Mouse (Mus musculus) Patski (cell line): Measurements from ENCODE around the gene Actr1a. TPM values are rescaled to one million over a fixed set of nuclear protein-coding genes. Genes with fewer than 3 reads are reported as not detected.

Source experiments
- ATAC-seq: fragments of 100-300 bp; one replicate; pipeline ENCODE4 v1.8.0; 2021
- CTCF ChIA-PET: fragments of 350-600 bp; sonication (Branson Sonifier 250); formaldehyde crosslinking; loops from one replicate; lab custom pipeline; 2022; ENCODE audit warnings: inconsistent platforms; lab: Charles Lee
- POLR2A ChIA-PET: fragments of 350-600 bp; sonication (Branson Sonifier 250); formaldehyde crosslinking; loops from one replicate; lab custom pipeline; 2022; ENCODE audit warnings: antibody characterized with exemption, inconsistent platforms; lab: Charles Lee
- DNase-seq: peaks from one replicate; pipeline ENCODE4 v3.0.0-alpha.2; 2011; ENCODE audit warnings: low read depth, low spot score
- H3K27me3 ChIP-seq: fragments of 371-371 bp; one replicate; pipeline ENCODE4 v1.5.1; 2021
- CTCF ChIP-seq: fragments of 100-300 bp; IDR thresholded peaks from one replicate; pipeline ENCODE4 v1.5.1; 2021
- in situ Hi-C: fragments of 300-500 bp; cut with MboI; formaldehyde crosslinking; loops from 3 replicates; pipeline ENCODE4 v1.11.1; 2018; ENCODE audit warnings: low pct_unique_long_range_greater_than_20kb, mixed read lengths
- polyA plus RNA-seq: library from polyadenylated mRNA; unstranded; gene quantifications from one replicate; pipeline ENCODE4 v1.2.3, GENCODE M21; 2021

Actr1a gene
- polyA plus RNA-seq, 1 experiment from 2014 or later: 159 TPM

DNA sequence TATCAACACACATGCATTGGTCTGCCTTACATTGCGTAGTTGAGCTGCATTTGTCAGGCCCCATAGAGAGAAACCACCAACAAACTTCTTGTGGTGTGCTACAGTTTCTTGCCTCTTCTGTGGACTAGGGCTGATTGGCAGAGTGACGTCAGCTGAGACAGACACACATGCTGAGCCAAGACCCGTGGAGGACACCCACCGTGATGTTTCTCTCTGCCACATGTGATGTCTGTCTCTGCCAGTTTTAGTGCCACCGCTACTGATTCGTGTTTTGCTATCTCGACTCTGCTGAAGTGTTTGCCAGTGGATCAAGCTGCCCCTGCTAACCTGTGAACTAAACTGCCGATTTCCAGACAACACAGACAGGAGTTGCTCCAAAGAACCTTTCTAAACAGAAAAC is 33.4 kb downstream of the Actr1a start:
- in situ Hi-C loops: loop anchor here (10.0 kb wide), 1 partner anchor 227 kb away; the partner anchor contains the start of gene Elovl3
- ATAC-seq: no peak
- POLR2A ChIA-PET: no interaction called here
- no peaks in the 10 kb centered on the region for H3K27me3 ChIP-seq
- CTCF ChIA-PET: interaction anchor here (1.1 to 1.4 kb wide), 3 partner anchors 10 to 58 kb away, joined by 3 to 5 read pairs (median 3); partner anchors contain the start of gene Nfkb2
- DNase-seq: no peak
- TF ChIP-seq CTCF: no peak

DNA sequence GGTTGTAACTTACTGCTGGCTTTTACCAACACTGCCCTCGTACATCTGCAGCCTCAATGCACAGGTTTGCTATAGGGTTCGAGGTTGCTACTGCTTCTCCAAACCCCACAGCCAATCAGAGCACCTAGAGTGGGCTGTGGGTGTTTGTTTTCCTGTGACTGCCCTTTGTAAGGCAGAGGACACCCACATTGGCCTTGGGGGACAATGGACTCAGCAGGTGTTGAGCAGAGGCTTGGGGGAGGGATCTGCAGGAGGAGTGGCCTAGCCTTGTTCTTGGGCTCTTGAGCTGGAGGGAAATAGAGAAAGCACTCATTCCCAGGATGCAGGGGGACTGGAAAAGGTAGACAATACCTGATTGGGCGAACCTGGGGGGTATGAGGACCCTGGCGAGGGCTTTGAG is 37.2 kb downstream of the Actr1a start:
- H3K27me3 ChIP-seq: no peaks in the 10 kb centered on the region
- DNase-seq (no peak), ATAC-seq (no peak)
- POLR2A ChIA-PET: no interaction called here
- no peak for TF ChIP-seq CTCF
- CTCF ChIA-PET: interaction anchor here (0.8 kb wide), 1 partner anchor 20 kb away, joined by 3 read pairs; no protein-coding TSS in a partner anchor
- in situ Hi-C loops: no loop called here

DNA sequence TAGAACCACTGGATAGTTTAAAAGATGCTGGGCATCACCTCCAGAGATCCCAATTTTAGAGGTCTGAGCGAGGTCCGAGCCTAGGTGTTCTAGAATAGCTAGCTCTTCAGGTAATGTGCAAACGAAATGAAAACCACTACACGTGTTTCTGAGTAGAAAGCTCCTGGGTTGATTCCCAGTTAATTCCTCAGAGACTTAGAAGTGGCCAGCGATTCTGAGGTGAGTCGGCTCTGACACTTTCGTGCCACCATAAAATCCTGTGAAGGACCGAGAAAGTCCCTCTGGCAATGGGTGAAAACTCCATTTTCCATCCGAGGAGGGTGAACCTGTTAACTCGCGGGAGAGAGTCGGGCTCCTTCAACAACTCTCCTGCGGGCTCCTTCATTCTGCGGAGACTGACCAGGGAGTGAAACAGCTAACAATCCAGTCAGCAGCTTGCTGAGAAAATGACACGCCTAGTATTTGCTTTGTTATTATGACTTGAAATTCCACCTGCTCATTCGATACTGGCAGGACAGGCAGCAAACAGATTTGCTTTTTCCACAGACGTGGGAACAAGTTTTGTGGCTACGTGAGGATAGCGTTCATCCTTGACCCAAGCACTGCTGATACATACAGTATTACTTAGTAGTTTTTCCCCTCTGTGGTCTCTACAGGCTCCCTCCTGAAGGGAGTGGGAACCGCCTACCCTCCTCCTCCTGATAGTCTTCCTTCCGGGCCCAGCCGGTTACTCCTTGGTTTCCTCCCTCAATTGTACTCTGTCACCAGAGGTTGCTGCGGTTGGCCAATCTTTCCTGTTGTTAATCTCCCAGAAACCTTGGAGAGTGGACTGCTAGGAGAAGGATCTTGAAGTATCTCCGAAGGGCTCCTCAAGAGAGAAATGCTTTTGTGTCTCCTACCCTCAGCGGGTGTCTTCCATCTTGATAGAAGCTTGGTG is 37.9 kb downstream of the Actr1a start:
- no peaks in the 10 kb centered on the region for H3K27me3 ChIP-seq
- in situ Hi-C loops: no loop called here
- ATAC-seq (no peak), DNase-seq (no peak)
- ChIA-PET POLR2A (interaction anchor here (0.6 kb wide), 1 partner anchor 11 kb away, joined by 3 read pairs; no protein-coding TSS in a partner anchor), CTCF (interaction anchor here (0.8 to 1.7 kb wide), 3 partner anchors 15 to 27 kb away, joined by 3 to 4 read pairs (median 3); no protein-coding TSS in a partner anchor)
- no peak for TF ChIP-seq CTCF

- ChIA-PET POLR2A (no interaction called here), CTCF (interaction anchor here (0.5 to 1.7 kb wide), 5 partner anchors 12 to 184 kb away, joined by 3 to 4 read pairs (median 4); no protein-coding TSS in a partner anchor)
- peak; percentile 80 for ATAC-seq
- H3K27me3 ChIP-seq: no peaks in the 10 kb centered on the region
- in situ Hi-C loops: no loop called here
- peak; percentile 64 for DNase-seq
- no peak for TF ChIP-seq CTCF
Observed at GRCm38 (mm10) chr19:46356701-46357138, 38.8 kb downstream of the Actr1a start.

- no peak for DNase-seq
- POLR2A ChIA-PET: no interaction called here
- no peak for TF ChIP-seq CTCF
- no peak for ATAC-seq
- no peaks in the 10 kb centered on the region for H3K27me3 ChIP-seq
- CTCF ChIA-PET: interaction anchor here (0.8 kb wide), 1 partner anchor 13 kb away, joined by 3 read pairs; no protein-coding TSS in a partner anchor
- in situ Hi-C loops: no loop called here
Observed at GRCm38 (mm10) chr19:46350168-46350932, 45.2 kb downstream of the Actr1a start, which contains the start of gene 2310034G01Rik. TSS of gene 2310034G01Rik (minus strand) at chr19:46350302.

GRCm38 (mm10) chr19:46349550-46349949 is 46.0 kb downstream of the Actr1a start:
- ATAC-seq (no peak), DNase-seq (no peak)
- POLR2A ChIA-PET: no interaction called here
- H3K27me3 ChIP-seq: peaks cover 5% of the 10 kb centered on the region
- no peak for TF ChIP-seq CTCF
- CTCF ChIA-PET: no interaction called here
- in situ Hi-C loops: no loop called here

- POLR2A ChIA-PET: interaction anchor here (1.1 kb wide), 1 partner anchor 20 kb away, joined by 4 read pairs; no protein-coding TSS in a partner anchor
- in situ Hi-C loops: no loop called here
- peak; percentile 70 for ATAC-seq
- no peak for TF ChIP-seq CTCF
- H3K27me3 ChIP-seq: peaks cover 10% of the 10 kb centered on the region
- DNase-seq: no peak
- CTCF ChIA-PET: no interaction called here
Observed at GRCm38 (mm10) chr19:46348761-46349458, 46.6 kb downstream of the Actr1a start.

- TF ChIP-seq CTCF: no peak
- ATAC-seq (no peak), DNase-seq (no peak)
- H3K27me3 ChIP-seq: peaks cover 14% of the 10 kb centered on the region
- in situ Hi-C loops: no loop called here
- ChIA-PET POLR2A (interaction anchor here (1.1 kb wide), 1 partner anchor 21 kb away, joined by 4 read pairs; no protein-coding TSS in a partner anchor), CTCF (no interaction called here)
Observed at GRCm38 (mm10) chr19:46347936-46348668, 47.4 kb downstream of the Actr1a start.

DNA sequence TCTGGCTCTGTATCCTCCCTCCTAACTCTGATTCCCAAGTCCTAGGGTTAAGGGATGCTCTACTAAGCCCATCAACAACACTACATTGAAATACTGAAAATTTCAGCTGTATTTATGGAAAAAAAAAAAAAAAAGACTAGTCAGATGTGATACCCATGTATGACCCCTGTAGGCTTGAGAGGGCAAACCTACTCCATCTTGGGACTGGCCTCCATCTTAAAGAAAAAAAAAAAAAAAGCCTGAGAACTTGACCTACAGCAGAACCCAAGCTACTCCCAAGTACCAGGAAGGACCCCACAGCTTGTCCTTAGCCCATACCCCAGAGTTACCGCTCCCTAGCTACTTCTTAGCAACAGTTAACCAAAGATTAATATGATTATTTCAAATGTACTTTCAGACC is 48.4 kb downstream of the Actr1a start:
- POLR2A ChIA-PET: interaction anchor here (0.6 kb wide), 2 partner anchors 11 to 19 kb away, joined by 3 read pairs; no protein-coding TSS in a partner anchor
- DNase-seq: no peak
- in situ Hi-C loops: no loop called here
- H3K27me3 ChIP-seq: peaks cover 14% of the 10 kb centered on the region
- no peak for TF ChIP-seq CTCF
- CTCF ChIA-PET: no interaction called here
- ATAC-seq: no peak
